Mouse (Mus musculus) bone marrow macrophage, adult 2 months (primary cell): Measurements from ENCODE around the gene Bet1. TPM values are rescaled to one million over a fixed set of nuclear protein-coding genes. Genes with fewer than 3 reads are reported as not detected.

Experiments used
- H3K27ac ChIP-seq: 2 replicates; pipeline ENCODE4 v1.5.1; 2012; ENCODE audit warnings: low read depth, low read length; ENCODE audit not compliant: insufficient read depth
- H3K4me1 ChIP-seq: 2 replicates; pipeline ENCODE4 v1.6.1; 2012; ENCODE audit warnings: low read length; ENCODE audit not compliant: control insufficient read depth, insufficient read depth
- H3K4me3 ChIP-seq: 2 replicates; pipeline ENCODE4 v1.5.1; 2012; ENCODE audit warnings: mild to moderate bottlenecking, low read length, moderate library complexity; ENCODE audit not compliant: insufficient read depth
- CTCF ChIP-seq: IDR thresholded peaks from 2 replicates; pipeline ENCODE4 v1.5.1; 2012; ENCODE audit warnings: low read depth, mild to moderate bottlenecking, low read length, moderate library complexity
- POLR2A ChIP-seq: IDR thresholded peaks from 2 replicates; pipeline ENCODE4 v1.6.1; 2012; ENCODE audit warnings: mild to moderate bottlenecking, low read depth, low read length, borderline replicate concordance
- polyA plus RNA-seq: library from polyadenylated mRNA; stranded (reverse); fragments of >200 nt; gene quantifications from 2 replicates; pipeline ENCODE4 v1.2.4, GENCODE M21; 2012; ENCODE audit not compliant: missing spikeins, insufficient read depth, insufficient read length

Bet1 gene
- polyA plus RNA-seq = 39.5 and 44.8 TPM in 2 replicates

GRCm38 (mm10) chr6:4086663-4087454 lies at the start of gene Bet1:
Gene Bet1 (minus strand): TSS chr6:4086972.
- H3K4me3 ChIP-seq = peak within 1 kb of the TSS; percentile 74
- TF ChIP-seq CTCF = no peak
- TF ChIP-seq POLR2A = no peak
- peak within 1 kb of the TSS; percentile 39 for H3K27ac ChIP-seq
- peaks cover 10% of the 10 kb centered on the region for H3K4me1 ChIP-seq

DNA sequence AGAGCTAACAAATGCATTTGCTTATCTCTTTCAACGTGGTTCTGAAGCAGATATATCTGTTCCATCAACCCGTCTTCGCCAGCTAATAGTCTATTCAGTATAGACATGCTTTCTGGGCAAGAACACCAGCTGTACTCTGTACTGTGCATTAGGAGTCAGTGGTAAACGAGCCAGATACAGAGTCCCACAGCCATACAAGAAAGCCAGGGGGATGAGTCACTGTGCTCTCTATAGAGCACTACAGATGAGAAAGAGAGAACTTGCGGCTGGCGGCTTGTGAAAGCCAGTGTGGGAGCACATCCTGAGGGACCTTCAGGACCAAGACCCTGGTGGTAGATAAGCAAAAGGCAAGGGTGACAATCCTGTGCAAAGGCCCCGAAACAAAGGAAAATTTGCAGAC lies 45.5 kb upstream of the Bet1 start:
- TF ChIP-seq POLR2A (no peak), CTCF (no peak)

DNA sequence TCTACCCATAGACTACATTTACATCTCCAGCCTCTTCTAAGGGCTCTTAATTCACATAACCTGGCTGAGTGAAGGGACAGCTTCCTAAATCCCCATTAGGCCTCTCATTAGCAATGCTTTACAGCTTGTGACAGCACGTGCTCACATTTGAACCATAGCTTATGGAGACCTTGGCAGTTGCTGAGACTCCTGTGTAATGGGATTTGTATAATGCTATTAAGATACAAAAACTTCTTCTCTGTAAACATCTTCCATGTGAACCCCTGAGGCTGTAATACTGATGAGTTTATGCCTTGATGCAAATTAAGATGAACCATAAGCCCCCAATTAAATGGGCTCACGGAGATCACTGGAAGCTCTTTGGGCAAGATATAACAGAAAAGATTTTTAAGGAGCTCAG lies 44.4 kb upstream of the Bet1 start:
- TF ChIP-seq CTCF (no peak), POLR2A (no peak)
- no peak overlapping the region for H3K4me3 ChIP-seq
- H3K4me1 ChIP-seq = no peaks in the 10 kb centered on the region
- no peak overlapping the region for H3K27ac ChIP-seq

More for the DNA sequence above, 45.5 kb upstream of the Bet1 start:
- Histone ChIP-seq H3K27ac (no peak overlapping the region), H3K4me1 (no peaks in the 10 kb centered on the region), H3K4me3 (no peak overlapping the region)

DNA sequence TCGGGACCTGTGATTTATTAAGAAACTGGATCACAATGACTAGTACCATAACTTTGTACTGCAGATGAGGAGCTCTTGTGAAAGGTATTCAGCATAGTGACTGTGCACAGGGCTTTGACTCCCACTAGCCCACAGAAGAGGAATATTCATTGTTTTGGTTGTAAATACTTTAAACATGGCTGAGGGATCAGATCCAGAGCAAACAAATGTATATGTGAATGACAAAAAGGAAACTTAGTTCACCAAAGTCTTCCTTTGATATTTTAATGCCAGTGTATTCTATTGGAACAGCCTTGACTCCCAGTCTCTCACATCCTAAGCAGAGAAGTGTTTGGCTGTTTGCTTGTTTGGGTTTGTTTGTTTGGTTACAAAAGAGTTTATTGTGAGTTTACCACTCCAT lies 31.8 kb upstream of the Bet1 start:
- TF ChIP-seq POLR2A = no peak
- TF ChIP-seq CTCF = no peak
- Histone ChIP-seq H3K4me3 (no peak overlapping the region), H3K27ac (no peak overlapping the region), H3K4me1 (no peaks in the 10 kb centered on the region)

DNA sequence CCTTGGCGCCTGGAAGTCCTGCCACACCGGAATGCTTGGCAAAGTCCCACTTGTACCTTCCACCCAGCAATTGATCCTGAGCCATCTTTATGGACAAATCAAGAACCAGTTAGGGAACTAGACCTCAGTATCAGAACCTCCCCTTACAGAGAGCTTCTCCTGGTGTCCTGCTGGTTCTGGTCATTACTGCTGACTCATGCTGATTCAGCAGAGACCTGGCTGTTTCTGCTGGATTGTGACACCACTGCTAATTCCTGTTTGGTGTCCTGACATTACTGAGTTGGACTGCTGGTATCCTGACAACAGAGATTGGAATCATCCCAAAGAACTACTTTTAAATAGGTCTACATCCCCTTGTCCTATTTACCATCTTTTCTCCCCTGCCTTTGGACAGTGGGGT lies 3.7 kb upstream of the Bet1 start:
- 0 out of 2 replicates have a peak overlapping the region, but pooled peaks have one; percentile 20 for H3K27ac ChIP-seq
- no peak overlapping the region for H3K4me3 ChIP-seq
- peaks cover 7% of the 10 kb centered on the region for H3K4me1 ChIP-seq
- no peak for TF ChIP-seq CTCF
- TF ChIP-seq POLR2A = no peak

DNA sequence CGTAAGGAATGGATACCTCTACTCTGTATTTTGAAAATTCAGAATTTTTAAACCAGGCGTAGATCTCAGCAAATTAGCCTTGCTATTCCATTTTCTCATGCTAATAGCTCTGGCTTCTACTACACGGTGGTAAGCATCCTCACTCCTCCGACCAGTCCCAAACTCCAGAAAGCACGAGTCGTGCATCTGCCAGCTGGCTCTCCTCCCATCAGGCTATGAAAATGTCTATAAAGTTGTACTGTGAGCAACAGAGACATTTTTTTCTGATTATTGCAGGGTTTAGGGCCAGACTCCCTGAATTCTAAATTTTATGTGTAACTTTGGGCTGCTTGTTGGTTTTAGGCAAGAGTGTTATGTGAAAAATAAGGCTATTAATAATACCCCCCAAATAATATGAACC lies 14.5 kb downstream of the Bet1 start:
- no peak overlapping the region for H3K4me3 ChIP-seq
- no peak overlapping the region for H3K27ac ChIP-seq
- TF ChIP-seq POLR2A = no peak
- TF ChIP-seq CTCF = no peak
- H3K4me1 ChIP-seq = no peaks in the 10 kb centered on the region

GRCm38 (mm10) chr6:4069714-4070113 lies 17.1 kb downstream of the Bet1 start:
- Histone ChIP-seq H3K27ac (no peak overlapping the region), H3K4me3 (no peak overlapping the region), H3K4me1 (no peaks in the 10 kb centered on the region)
- no peak for TF ChIP-seq POLR2A
- no peak for TF ChIP-seq CTCF

DNA sequence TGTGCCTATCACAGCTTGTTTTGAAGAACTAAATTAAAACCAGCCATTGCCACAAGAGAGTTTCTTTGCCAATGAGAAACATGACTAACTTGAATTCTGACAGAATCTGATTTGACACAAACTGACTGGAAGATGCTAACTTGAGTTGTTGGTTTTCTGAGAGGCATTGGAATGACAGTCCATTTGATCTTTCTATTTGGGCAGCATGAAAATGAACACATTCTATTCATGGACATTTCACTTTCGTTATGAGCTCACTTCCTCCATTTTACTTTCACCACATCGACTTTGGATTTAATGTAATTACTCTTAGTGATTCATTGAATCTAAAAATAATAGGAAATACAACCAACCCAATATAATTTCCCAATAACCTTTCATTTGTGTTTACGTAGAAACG lies 32.4 kb downstream of the Bet1 start:
- H3K4me3 ChIP-seq = no peak overlapping the region
- H3K27ac ChIP-seq = no peak overlapping the region
- TF ChIP-seq POLR2A (no peak), CTCF (no peak)
- peaks cover 5% of the 10 kb centered on the region; the same call in 1 of the 2 replicates for H3K4me1 ChIP-seq

DNA sequence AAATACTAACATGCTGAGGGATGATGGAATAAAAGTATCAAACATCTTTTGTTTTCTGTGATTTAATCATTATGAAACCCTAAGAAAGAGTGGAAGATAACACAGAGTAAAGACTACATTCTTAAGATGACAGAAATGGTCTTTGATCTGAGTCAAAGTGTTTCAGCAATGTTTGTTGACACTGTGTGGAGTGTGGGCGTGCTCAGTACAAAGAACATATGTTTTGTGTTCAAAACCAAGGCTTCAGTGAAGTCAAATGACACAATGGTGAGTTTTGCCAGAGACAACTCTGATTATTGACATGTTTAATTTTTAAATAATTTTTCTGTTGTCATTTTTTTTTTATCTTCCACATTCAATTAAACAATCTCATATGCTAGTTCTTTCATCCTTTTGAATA lies 33.9 kb downstream of the Bet1 start:
- Histone ChIP-seq H3K4me1 (peaks cover 5% of the 10 kb centered on the region; the same call in 1 of the 2 replicates), H3K4me3 (no peak overlapping the region), H3K27ac (no peak overlapping the region)
- TF ChIP-seq POLR2A (no peak), CTCF (no peak)

GRCm38 (mm10) chr6:4047200-4047599 lies 39.6 kb downstream of the Bet1 start:
- H3K27ac ChIP-seq = no peak overlapping the region

More at GRCm38 (mm10) chr6:4047200-4047599, 39.6 kb downstream of the Bet1 start:
- Histone ChIP-seq H3K4me1 (no peaks in the 10 kb centered on the region), H3K4me3 (no peak overlapping the region)
- no peak for TF ChIP-seq POLR2A
- no peak for TF ChIP-seq CTCF
